Mouse (Mus musculus) forebrain, embryonic 16.5 days (tissue): ENCODE measurements around the gene Fgf22. TPM values are rescaled to one million over a fixed set of nuclear protein-coding genes. Genes with fewer than 3 reads are reported as not detected.

ENCODE experiments used
- ATAC-seq: fragments of 200-750 bp; cut with Nextera tagmentation; 2 replicates; pipeline ENCODE4 v1.8.0; 2017; ENCODE audit warnings: mild to moderate bottlenecking, moderate library complexity
- H3K27ac ChIP-seq: fragments of 300-500 bp; sonication (generic); 2 replicates; pipeline ENCODE4 v1.5.1; 2014; ENCODE audit warnings: low read length, control low read depth
- H3K27me3 ChIP-seq: fragments of 300-500 bp; sonication (generic); replicated peaks from 2 replicates; pipeline ENCODE4 v1.6.1; 2014; ENCODE audit warnings: low read length; ENCODE audit not compliant: control insufficient read depth, insufficient read depth
- H3K36me3 ChIP-seq: fragments of 300-500 bp; sonication (generic); 2 replicates; pipeline ENCODE4 v1.6.1; 2014; ENCODE audit not compliant: control insufficient read depth, insufficient read depth
- H3K4me1 ChIP-seq: fragments of 300-500 bp; sonication (generic); replicated peaks from 2 replicates; pipeline ENCODE4 v1.6.1; 2014; ENCODE audit warnings: low read length; ENCODE audit not compliant: control insufficient read depth, insufficient read depth
- H3K4me2 ChIP-seq: fragments of 300-500 bp; sonication (generic); 2 replicates; pipeline ENCODE4 v1.6.1; 2014; ENCODE audit warnings: mild to moderate bottlenecking, low read length, control low read depth
- H3K4me3 ChIP-seq: fragments of 300-500 bp; sonication (generic); replicated peaks from 2 replicates; pipeline ENCODE4 v1.5.1; 2014; ENCODE audit warnings: mild to moderate bottlenecking, low read length, control low read depth
- H3K9ac ChIP-seq: fragments of 300-500 bp; sonication (generic); replicated peaks from 2 replicates; pipeline ENCODE4 v1.6.1; 2014; ENCODE audit warnings: low read depth, low read length, control low read depth
- H3K9me3 ChIP-seq: fragments of 300-500 bp; sonication (generic); 2 replicates; pipeline ENCODE4 v1.6.1; 2016; ENCODE audit warnings: low read length; ENCODE audit not compliant: control insufficient read depth
- WGBS: fragments of 180-500 bp; shearing (Covaris S2); extraction: QIAGEN DNeasy Blood & Tissue Kit; methylation state at CpG from one replicate; pipeline ENCODE4 v1.1.7; 2014; 5-methylcytosine and 5-hydroxymethylcytosine counted together
- polyA plus RNA-seq: library from polyadenylated mRNA; unstranded; fragments of >200 nt; fragmentation: Nextera tagmentation; extraction: Ambion mirVana; gene quantifications from 2 replicates; pipeline ENCODE4 v1.2.1, GENCODE M21; 2015

Gene Fgf22
- polyA plus RNA-seq, 1 experiment from 2014 or later, result 0.73 TPM

DNA sequence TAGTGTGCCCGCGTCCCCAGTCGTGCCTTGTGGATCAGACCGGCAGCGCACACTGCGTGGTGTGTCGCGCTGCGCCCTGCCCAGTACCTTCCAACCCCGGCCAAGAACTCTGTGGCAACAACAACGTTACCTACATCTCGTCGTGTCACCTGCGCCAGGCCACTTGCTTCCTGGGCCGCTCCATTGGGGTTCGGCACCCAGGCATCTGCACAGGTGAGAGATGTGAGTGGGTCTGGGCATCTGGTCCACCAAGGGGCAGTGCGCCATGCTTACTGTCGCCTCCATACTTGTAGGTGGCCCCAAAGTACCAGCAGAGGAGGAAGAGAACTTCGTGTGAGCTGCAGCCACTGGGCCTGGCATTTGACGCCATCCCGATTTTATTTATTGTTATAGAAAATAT, 26.3 kb downstream of the Fgf22 start:
- 27% methylated on average over 21 of the region's 21 CpGs for WGBS
- Histone ChIP-seq H3K9ac (no peak overlapping the region), H3K4me1 (peaks cover 20% of the 10 kb centered on the region), H3K4me2 (peak overlapping the region; percentile 59), H3K4me3 (peak overlapping the region; percentile 44), H3K27me3 (peaks cover 17% of the 10 kb centered on the region), H3K9me3 (no peaks in the 10 kb centered on the region), H3K36me3 (no peaks in the 10 kb centered on the region), H3K27ac (no peak overlapping the region)
- ATAC-seq, result no peak

DNA sequence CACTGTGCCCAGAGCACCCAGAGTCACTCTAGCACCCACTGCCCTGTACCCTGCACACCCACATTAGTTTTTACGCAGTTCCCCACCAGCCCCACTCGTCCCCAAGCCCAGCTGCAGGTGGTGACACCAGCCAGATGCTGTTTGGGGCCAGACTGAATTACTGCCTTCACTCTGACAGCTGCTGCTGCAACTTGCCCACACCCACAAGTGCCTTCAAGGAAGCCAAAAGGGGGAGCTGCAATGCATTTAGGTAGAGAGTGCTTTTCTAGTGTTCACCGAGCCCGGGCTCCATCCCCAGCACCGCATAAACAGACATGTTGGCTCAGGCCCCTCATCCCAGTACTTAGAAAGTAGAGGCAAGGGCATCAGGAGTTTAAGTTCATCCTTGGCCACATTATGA, 27.1 kb downstream of the Fgf22 start:
- H3K4me2 ChIP-seq, result no peak overlapping the region
- H3K4me3 ChIP-seq, result no peak overlapping the region
- peaks cover 15% of the 10 kb centered on the region for H3K27me3 ChIP-seq
- ATAC-seq, result no peak
- no peaks in the 10 kb centered on the region for H3K36me3 ChIP-seq
- no peak overlapping the region for H3K9ac ChIP-seq
- no peak overlapping the region for H3K27ac ChIP-seq
- no peaks in the 10 kb centered on the region for H3K9me3 ChIP-seq
- H3K4me1 ChIP-seq, result peaks cover 20% of the 10 kb centered on the region
- 51% methylated on average over 5 of the region's 5 CpGs for WGBS

DNA sequence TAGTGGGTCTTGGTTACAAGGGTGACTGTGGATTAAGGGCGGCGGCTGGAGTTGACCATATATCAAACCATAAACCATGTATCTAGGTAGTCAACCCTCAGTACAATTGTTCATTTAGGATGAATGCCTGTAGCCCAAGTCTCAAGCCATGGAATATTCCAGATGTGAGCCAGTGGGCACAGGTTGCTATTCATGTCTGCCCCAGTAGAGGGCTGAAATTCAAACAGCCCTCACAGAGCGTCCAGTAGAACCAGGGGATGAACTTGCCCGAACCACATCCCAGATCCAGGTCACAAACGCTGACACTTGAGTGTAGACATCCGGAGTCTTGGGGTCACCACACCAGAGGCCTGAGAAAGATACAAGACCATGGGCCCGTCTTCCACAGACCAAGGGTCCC, 28.2 kb downstream of the Fgf22 start:
- ATAC-seq, result no peak
- peaks cover 10% of the 10 kb centered on the region for H3K27me3 ChIP-seq
- WGBS, result 61% methylated on average over 7 of the region's 7 CpGs
- H3K9me3 ChIP-seq, result no peaks in the 10 kb centered on the region
- no peak overlapping the region for H3K9ac ChIP-seq
- H3K4me2 ChIP-seq, result no peak overlapping the region
- H3K27ac ChIP-seq, result no peak overlapping the region
- H3K36me3 ChIP-seq, result no peaks in the 10 kb centered on the region
- H3K4me3 ChIP-seq, result no peak overlapping the region
- H3K4me1 ChIP-seq, result peaks cover 13% of the 10 kb centered on the region

DNA sequence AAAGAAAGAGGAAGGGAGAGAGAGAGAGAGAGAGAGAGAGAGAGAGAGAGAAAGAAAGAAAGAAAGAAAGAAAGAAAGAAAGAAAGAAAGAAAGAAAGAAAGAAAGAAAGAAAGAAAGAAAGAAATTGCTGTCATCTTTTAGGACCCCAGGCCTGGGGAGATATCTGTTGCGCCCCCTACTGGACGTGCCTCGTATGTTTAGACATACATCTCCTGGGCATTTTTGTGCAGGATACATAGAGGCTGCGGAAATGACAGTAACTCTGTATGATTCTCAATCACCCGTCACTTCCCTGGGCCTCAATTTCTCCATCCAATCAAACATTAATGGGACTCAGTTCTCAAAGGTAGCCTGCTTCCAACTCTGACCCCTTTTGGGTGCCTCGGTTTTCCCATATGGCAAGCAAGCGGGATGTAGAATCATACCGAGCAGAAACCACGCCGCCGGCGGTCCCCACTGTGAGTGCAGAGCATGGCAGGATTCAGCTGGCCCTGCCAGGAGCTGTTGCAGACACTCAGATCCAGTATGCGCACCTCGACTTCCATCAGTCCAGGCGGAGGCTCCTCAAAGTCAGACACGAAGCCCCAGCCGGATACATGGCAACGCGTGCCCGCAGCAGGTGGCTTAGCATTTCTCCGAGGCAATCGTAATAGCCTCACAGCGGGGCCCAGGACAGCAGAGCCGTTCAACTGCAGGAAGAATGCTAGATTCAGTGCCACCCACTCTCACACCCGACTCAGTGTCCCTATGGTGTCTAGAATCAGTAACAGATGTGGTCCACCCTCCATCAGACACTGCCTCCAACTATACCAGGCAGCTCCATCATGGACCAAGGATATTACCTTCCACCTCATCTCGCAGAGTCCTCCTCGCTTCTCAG, 29.3 kb downstream of the Fgf22 start:
- no peaks in the 10 kb centered on the region for H3K9me3 ChIP-seq
- no peaks in the 10 kb centered on the region for H3K36me3 ChIP-seq
- peaks cover 12% of the 10 kb centered on the region for H3K4me1 ChIP-seq
- H3K27ac ChIP-seq, result no peak overlapping the region
- no peak overlapping the region for H3K4me2 ChIP-seq
- no peak overlapping the region for H3K9ac ChIP-seq
- ATAC-seq, result no peak
- no peak overlapping the region for H3K4me3 ChIP-seq
- 35% methylated on average over 27 of the region's 27 CpGs for WGBS
- peaks cover 10% of the 10 kb centered on the region for H3K27me3 ChIP-seq

DNA sequence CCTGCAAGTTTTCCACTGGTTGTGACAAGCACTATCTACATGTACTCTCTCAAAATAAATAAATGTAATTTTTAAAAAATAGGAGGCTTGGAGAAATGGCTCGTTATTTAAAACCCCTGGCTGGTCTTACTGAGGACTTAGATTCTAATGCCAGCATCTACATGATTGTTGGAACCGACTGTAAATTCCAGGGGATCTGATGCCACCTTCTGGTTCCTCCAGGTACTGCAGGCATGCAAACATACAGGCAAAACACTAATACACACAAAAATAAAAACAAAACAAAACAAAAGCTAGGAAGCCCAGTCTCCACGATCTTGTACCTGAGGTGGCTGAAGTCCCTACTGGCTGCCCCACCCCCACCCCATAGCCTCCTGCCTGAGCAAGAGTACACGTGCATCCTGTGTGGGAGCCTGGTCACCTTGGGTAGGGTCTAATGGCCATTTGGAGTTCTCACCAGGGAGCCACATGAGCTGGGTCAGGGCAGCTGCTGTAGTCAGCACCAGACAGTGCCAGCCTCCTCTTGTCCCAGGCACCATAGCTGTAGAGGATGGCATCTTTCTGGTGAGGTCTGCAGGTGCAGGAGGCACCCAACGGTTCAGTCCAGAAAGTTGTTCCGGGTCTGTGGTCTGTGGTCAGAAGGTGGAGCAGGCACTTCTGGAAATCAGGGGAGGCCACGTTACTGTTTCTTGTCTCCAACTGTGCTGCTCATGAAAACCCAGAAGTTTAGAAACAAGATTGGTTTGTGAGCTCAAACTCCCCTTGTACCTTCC, 33.7 kb downstream of the Fgf22 start:
- Histone ChIP-seq H3K9ac (no peak overlapping the region), H3K4me3 (no peak overlapping the region), H3K27ac (no peak overlapping the region), H3K9me3 (no peaks in the 10 kb centered on the region), H3K27me3 (no peaks in the 10 kb centered on the region), H3K4me1 (peaks cover 3% of the 10 kb centered on the region), H3K4me2 (no peak overlapping the region), H3K36me3 (no peaks in the 10 kb centered on the region)
- ATAC-seq, result no peak
- 32% methylated on average over 7 of the region's 7 CpGs for WGBS

DNA sequence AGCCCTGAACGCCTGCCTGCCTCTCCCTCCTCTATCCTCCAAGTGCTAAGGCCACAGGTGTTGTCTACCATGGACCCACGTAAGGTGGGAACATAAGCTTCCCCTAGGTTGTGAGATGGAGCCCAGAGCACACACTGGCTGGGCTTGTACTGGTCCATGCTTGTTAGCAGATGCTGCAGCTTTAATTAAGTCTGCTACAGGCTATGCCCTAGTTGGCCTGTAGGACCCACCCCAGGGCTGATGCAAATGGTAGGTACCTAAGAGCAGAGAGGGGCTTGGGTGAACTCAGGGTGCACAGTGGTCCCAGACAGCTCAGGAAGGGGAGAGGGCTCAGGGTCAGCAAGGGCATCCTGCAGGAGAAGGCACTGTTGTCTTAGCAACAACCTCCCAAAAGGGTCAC, 34.7 kb downstream of the Fgf22 start:
- no peak overlapping the region for H3K27ac ChIP-seq
- H3K9me3 ChIP-seq, result no peaks in the 10 kb centered on the region
- no peak overlapping the region for H3K9ac ChIP-seq
- no peak for ATAC-seq
- no peak overlapping the region for H3K4me2 ChIP-seq
- WGBS, result 51% methylated on average over 2 of the region's 2 CpGs
- H3K4me1 ChIP-seq, result peaks cover 5% of the 10 kb centered on the region
- H3K27me3 ChIP-seq, result no peaks in the 10 kb centered on the region
- H3K4me3 ChIP-seq, result no peak overlapping the region
- H3K36me3 ChIP-seq, result no peaks in the 10 kb centered on the region

DNA sequence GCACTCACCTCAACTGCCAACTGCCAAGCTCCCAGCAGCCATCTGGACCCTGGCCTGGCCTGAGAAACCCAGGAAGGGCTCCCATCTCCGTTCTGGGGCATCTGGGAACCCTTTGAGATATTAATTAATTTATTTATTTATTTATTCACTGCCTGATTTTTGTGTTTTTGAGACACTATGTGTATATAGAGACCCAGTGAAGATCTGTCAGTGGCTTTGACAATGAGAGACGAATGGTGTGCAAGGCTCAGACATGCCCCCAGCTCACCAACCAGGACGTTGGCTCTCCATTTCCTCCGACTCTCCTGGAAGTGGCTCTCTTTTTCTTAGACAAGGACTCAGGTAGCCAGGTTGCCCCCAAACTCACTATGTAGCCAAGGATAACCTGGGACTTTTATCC, 36.0 kb downstream of the Fgf22 start, which contains the start of gene Prss57:
Prss57 (minus strand) TSS at position 101 of the 400 bp plus-strand sequence.
- Histone ChIP-seq H3K36me3 (no peaks in the 10 kb centered on the region), H3K9ac (no peak within 1 kb of the TSS), H3K27ac (no peak within 1 kb of the TSS), H3K27me3 (no peaks in the 10 kb centered on the region), H3K4me1 (peaks cover 12% of the 10 kb centered on the region), H3K4me3 (no peak within 1 kb of the TSS), H3K4me2 (no peak within 1 kb of the TSS), H3K9me3 (no peaks in the 10 kb centered on the region)
- 82% methylated on average over 4 of the region's 4 CpGs for WGBS
- ATAC-seq, result no peak

DNA sequence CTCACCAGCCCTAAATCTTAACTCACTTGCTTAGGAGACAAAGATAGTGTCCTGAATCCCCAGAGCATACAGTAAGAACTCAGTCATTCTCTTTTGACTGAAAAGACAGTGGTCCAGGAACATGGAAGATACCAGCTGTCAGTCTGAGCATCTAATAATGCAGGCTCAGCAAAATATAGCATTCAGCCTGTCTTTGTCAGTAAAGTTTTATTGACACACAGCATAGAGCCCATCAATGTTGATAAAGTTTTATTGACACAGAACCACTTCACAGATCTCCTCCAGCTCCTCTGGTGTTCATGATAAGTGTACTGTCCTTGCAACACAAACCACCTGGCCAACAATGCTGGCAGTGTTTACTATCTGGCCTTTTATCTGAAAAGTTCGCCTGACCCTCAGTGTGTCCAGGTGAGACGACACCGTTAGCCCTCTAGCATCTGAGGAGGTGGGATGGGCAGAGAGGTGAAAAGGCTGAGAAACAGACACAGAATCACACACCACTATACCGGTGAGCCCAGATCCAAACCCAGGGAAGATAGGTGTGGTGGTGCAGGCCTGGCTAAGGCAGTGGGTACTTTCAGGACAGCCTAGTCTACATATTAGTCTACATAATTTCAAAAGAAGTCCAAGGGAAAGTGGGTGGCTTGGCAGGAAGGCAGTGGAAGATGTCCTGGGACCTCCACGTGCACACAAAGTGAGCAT, 37.6 kb downstream of the Fgf22 start:
- no peak for ATAC-seq
- H3K9me3 ChIP-seq, result no peaks in the 10 kb centered on the region
- no peak overlapping the region for H3K4me2 ChIP-seq
- peaks cover 28% of the 10 kb centered on the region for H3K4me1 ChIP-seq
- no peaks in the 10 kb centered on the region for H3K36me3 ChIP-seq
- no peak overlapping the region for H3K4me3 ChIP-seq
- no peak overlapping the region for H3K27ac ChIP-seq
- no peak overlapping the region for H3K9ac ChIP-seq
- 84% methylated on average over 5 of the region's 5 CpGs for WGBS
- H3K27me3 ChIP-seq, result no peaks in the 10 kb centered on the region
